ENCODE assay signal across 10 mouse cellular contexts in genomic region chr17:27859131-27859530, GRCm38 (mm10). TPM values are rescaled to one million over a fixed set of nuclear protein-coding genes. Genes with fewer than 3 reads are reported as not detected.
DNase-seq lines count a peak whose midpoint lies in the region; ATAC-seq and TF ChIP-seq lines count a peak whose summit lies in the region.
"Had no signal": no experiment of that assay in that cellular context is flagged by ENCODE, and none has a peak within 500 bp of the region (broad histone marks: within the 10 kb centered on the region; RNA-seq: fewer than 3 reads in every experiment).

No protein-coding gene starts in this region.

- H3K27me3 ChIP-seq in midbrain, embryonic 15.5 days (replicated peaks), result no peaks in the 10 kb centered on the region
- no peaks in the 10 kb centered on the region for H3K27me3 ChIP-seq in midbrain, embryonic 11.5 days (ENCODE audit: control insufficient read depth, insufficient read depth, low read length)
- no peaks in the 10 kb centered on the region for H3K27me3 ChIP-seq in stomach, embryonic 16.5 days (ENCODE audit: control insufficient read depth, insufficient read depth, low read length)

- no peak for ATAC-seq in midbrain, embryonic 15.5 days (replicated peaks)
- ATAC-seq in midbrain, embryonic 11.5 days (ENCODE audit: low FRiP score), result no peak
- no peak for ATAC-seq in stomach, embryonic 16.5 days (ENCODE audit: insufficient read depth, low FRiP score)

- 46% methylated on average over 2 of the region's 2 CpGs for WGBS in midbrain, embryonic 15.5 days
- WGBS in midbrain, embryonic 11.5 days, result 50% methylated on average over 2 of the region's 2 CpGs
- 39% methylated on average over 2 of the region's 2 CpGs for WGBS in stomach, embryonic 16.5 days

- no peak overlapping the region for H3K4me2 ChIP-seq in midbrain, embryonic 15.5 days
- no peak overlapping the region for H3K4me2 ChIP-seq in midbrain, embryonic 11.5 days
- H3K4me2 ChIP-seq in stomach, embryonic 16.5 days (ENCODE audit: low read depth, low read length), result 0 out of 2 replicates have a peak overlapping the region, but pooled peaks have one; percentile 6

- DNase-seq in gastrocnemius, adult 2 months, result no peak
- no peak for DNase-seq in gastrocnemius, postnatal 25 days
- no peak for DNase-seq in midbrain, embryonic 11.5 days (ENCODE audit: low spot score, missing footprints)
- peak; percentile 55 for DNase-seq in liver
- DNase-seq in lung, postnatal 10 days, result no peak
- DNase-seq in left cerebral cortex, adult 18-20 months (ENCODE audit: low spot score in 2 of 2), result no peak
- DNase-seq: kidney, adult 11 months had no signal

- H3K4me1 ChIP-seq in midbrain, embryonic 15.5 days, result peaks cover 27% of the 10 kb centered on the region
- peaks cover 17% of the 10 kb centered on the region for H3K4me1 ChIP-seq in midbrain, embryonic 11.5 days (ENCODE audit: control insufficient read depth, insufficient read depth, low read length)
- peaks cover 22% of the 10 kb centered on the region for H3K4me1 ChIP-seq in stomach, embryonic 16.5 days (ENCODE audit: control insufficient read depth, insufficient read depth, low read length)

- H3K36me3 ChIP-seq in midbrain, embryonic 15.5 days (replicated peaks), result no peaks in the 10 kb centered on the region
- H3K36me3 ChIP-seq in midbrain, embryonic 11.5 days (ENCODE audit: control insufficient read depth, insufficient read depth, low read length), result no peaks in the 10 kb centered on the region
- no peaks in the 10 kb centered on the region for H3K36me3 ChIP-seq in stomach, embryonic 16.5 days (ENCODE audit: control insufficient read depth, insufficient read depth, low read length)

- peak overlapping the region; percentile 1; the same call in 1 of the 2 replicates for H3K27ac ChIP-seq in gastrocnemius, adult 2 months
- no peak overlapping the region for H3K27ac ChIP-seq in midbrain, embryonic 15.5 days
- H3K27ac ChIP-seq in midbrain, embryonic 11.5 days (ENCODE audit: low read depth, low read length), result no peak overlapping the region
- no peak overlapping the region for H3K27ac ChIP-seq in stomach, embryonic 16.5 days (ENCODE audit: low read length)
- H3K27ac ChIP-seq: left cerebral cortex, adult 2 months had no signal

- no peaks in the 10 kb centered on the region for H3K9me3 ChIP-seq in midbrain, embryonic 15.5 days
- no peaks in the 10 kb centered on the region for H3K9me3 ChIP-seq in midbrain, embryonic 11.5 days (ENCODE audit: control insufficient read depth, low read length)
- no peaks in the 10 kb centered on the region for H3K9me3 ChIP-seq in stomach, embryonic 16.5 days (replicated peaks; ENCODE audit: control insufficient read depth, low read length)

- H3K9ac ChIP-seq in midbrain, embryonic 15.5 days, result peak overlapping the region; percentile 16; the same call in 1 of the 2 replicates
- no peak overlapping the region for H3K9ac ChIP-seq in midbrain, embryonic 11.5 days (ENCODE audit: low read length)
- peak overlapping the region; percentile 41; the same call in 1 of the 2 replicates for H3K9ac ChIP-seq in stomach, embryonic 16.5 days (ENCODE audit: low read length)

- H3K4me3 ChIP-seq in gastrocnemius, adult 2 months, result no peak overlapping the region
- H3K4me3 ChIP-seq in midbrain, embryonic 15.5 days, result no peak overlapping the region
- H3K4me3 ChIP-seq in midbrain, embryonic 11.5 days (ENCODE audit: low read depth, low read length), result no peak overlapping the region
- H3K4me3 ChIP-seq in stomach, embryonic 16.5 days (replicated peaks; ENCODE audit: low read length), result no peak overlapping the region
- H3K4me3 ChIP-seq: left cerebral cortex, adult 2 months had no signal

- intact Hi-C loops in gastrocnemius, adult 2 months (cut with DNase I), result loop anchor here (2.0 to 5.0 kb wide), 2 partner anchors 48 to 113 kb away; no protein-coding TSS in a partner anchor

- TF ChIP-seq CTCF in gastrocnemius, adult 2 months (IDR thresholded peaks at IDR 0.05), result no peak

RNA-seq across cellular contexts. Expression of gene Uhrf1bp1, which starts 2.9 kb away (rescaled TPM):
- total RNA-seq in gastrocnemius, adult 2 months (2021), result 10 to 100 TPM; 25.9 to 26.0 TPM
- total RNA-seq in gastrocnemius, postnatal 25 days (2021), result 10 to 100 TPM; 21.5 to 24.4 TPM
- 7.0 and 7.1 TPM in 2 replicates for polyA plus RNA-seq in midbrain, embryonic 15.5 days (2015; fragmentation: Nextera tagmentation; extraction: Ambion mirVana)
- 4.9 TPM in 2 replicates for polyA plus RNA-seq in midbrain, embryonic 11.5 days (2014; fragmentation: Nextera tagmentation; extraction: Ambion mirVana)
- polyA plus RNA-seq in stomach, embryonic 16.5 days (2015; fragmentation: Nextera tagmentation; extraction: Ambion mirVana), result 4.4 and 5.9 TPM in 2 replicates
- total RNA-seq in left cerebral cortex, adult 18-20 months (2021), result 10 to 100 TPM; 21.3 to 23.3 TPM

RNA-seq across cellular contexts. Expression of gene Snrpc, which starts 21.2 kb away (rescaled TPM):
- total RNA-seq in gastrocnemius, adult 2 months (2021), result 10 to 100 TPM; 68.3 to 71.2 TPM
- 10 to 100 TPM; 62.8 to 63.4 TPM for total RNA-seq in gastrocnemius, postnatal 25 days (2021)
- 204 and 212 TPM in 2 replicates for polyA plus RNA-seq in midbrain, embryonic 15.5 days (2015; fragmentation: Nextera tagmentation; extraction: Ambion mirVana)
- 358 and 416 TPM in 2 replicates for polyA plus RNA-seq in midbrain, embryonic 11.5 days (2014; fragmentation: Nextera tagmentation; extraction: Ambion mirVana)
- 228 and 245 TPM in 2 replicates for polyA plus RNA-seq in stomach, embryonic 16.5 days (2015; fragmentation: Nextera tagmentation; extraction: Ambion mirVana)
- total RNA-seq in left cerebral cortex, adult 18-20 months (2021), result 10 to 100 TPM; 43.5 to 44.7 TPM

RNA-seq across cellular contexts. Expression of gene D17Wsu92e, which starts 38.7 kb away (rescaled TPM):
- 100 to 1,000 TPM; 182 to 201 TPM for total RNA-seq in gastrocnemius, adult 2 months (2021)
- total RNA-seq in gastrocnemius, postnatal 25 days (2021), result 100 to 1,000 TPM; 125 to 149 TPM
- polyA plus RNA-seq in midbrain, embryonic 15.5 days (2015; fragmentation: Nextera tagmentation; extraction: Ambion mirVana), result 10.9 and 11.4 TPM in 2 replicates
- 8.7 and 10.9 TPM in 2 replicates for polyA plus RNA-seq in midbrain, embryonic 11.5 days (2014; fragmentation: Nextera tagmentation; extraction: Ambion mirVana)
- polyA plus RNA-seq in stomach, embryonic 16.5 days (2015; fragmentation: Nextera tagmentation; extraction: Ambion mirVana), result 21.2 and 23.3 TPM in 2 replicates
- total RNA-seq in left cerebral cortex, adult 18-20 months (2021), result 100 to 1,000 TPM; 221 to 223 TPM

RNA-seq across cellular contexts. Expression of gene Anks1, which starts 50.0 kb away (rescaled TPM):
- total RNA-seq in gastrocnemius, adult 2 months (2021), result 10 to 100 TPM in 1 of 2 experiments, 1 to 10 TPM in 1; 8.8 to 23.4 TPM
- total RNA-seq in gastrocnemius, postnatal 25 days (2021), result 10 to 100 TPM; 11.2 to 15.3 TPM
- 68.2 and 71.9 TPM in 2 replicates for polyA plus RNA-seq in midbrain, embryonic 15.5 days (2015; fragmentation: Nextera tagmentation; extraction: Ambion mirVana)
- polyA plus RNA-seq in midbrain, embryonic 11.5 days (2014; fragmentation: Nextera tagmentation; extraction: Ambion mirVana), result 22.5 and 23.7 TPM in 2 replicates
- polyA plus RNA-seq in stomach, embryonic 16.5 days (2015; fragmentation: Nextera tagmentation; extraction: Ambion mirVana), result 14.5 and 15.3 TPM in 2 replicates
- 10 to 100 TPM; 39.5 to 44.5 TPM for total RNA-seq in left cerebral cortex, adult 18-20 months (2021)

RNA-seq across cellular contexts. Expression of gene Taf11, which starts 50.5 kb away (rescaled TPM):
- 10 to 100 TPM; 14.0 to 19.1 TPM for total RNA-seq in gastrocnemius, adult 2 months (2021)
- total RNA-seq in gastrocnemius, postnatal 25 days (2021), result 10 to 100 TPM; 13.5 to 18.2 TPM
- polyA plus RNA-seq in midbrain, embryonic 15.5 days (2015; fragmentation: Nextera tagmentation; extraction: Ambion mirVana), result 58.1 and 63.1 TPM in 2 replicates
- 95.0 and 103 TPM in 2 replicates for polyA plus RNA-seq in midbrain, embryonic 11.5 days (2014; fragmentation: Nextera tagmentation; extraction: Ambion mirVana)
- polyA plus RNA-seq in stomach, embryonic 16.5 days (2015; fragmentation: Nextera tagmentation; extraction: Ambion mirVana), result 50.9 and 57.8 TPM in 2 replicates
- total RNA-seq in left cerebral cortex, adult 18-20 months (2021), result 10 to 100 TPM; 47.6 to 49.3 TPM
